Comparison of ENCODE assay signal across 8 mouse cellular contexts in genomic region chr9:53990921-53991320, GRCm38 (mm10). TPM values are rescaled to one million over a fixed set of nuclear protein-coding genes. Genes with fewer than 3 reads are reported as not detected.
A peak's percentile ranks its signal among the peaks of the same experiment; 100 is the strongest.
DNase-seq lines count a peak whose midpoint lies in the region; ATAC-seq lines count a peak whose summit lies in the region.

No protein-coding gene starts in this region.

- no peak overlapping the region for H3K27ac ChIP-seq in forebrain, embryonic 12.5 days
- H3K27ac ChIP-seq in kidney, embryonic 15.5 days: no peak overlapping the region

- no peak overlapping the region for H3K9ac ChIP-seq in forebrain, embryonic 12.5 days
- H3K9ac ChIP-seq in kidney, embryonic 15.5 days: no peak overlapping the region

- peak; percentile 37 to 56 for DNase-seq in cerebellum, adult 18-20 months
- DNase-seq in cerebellum, adult 9-11 months: no peak
- peak; percentile 15 for DNase-seq in urinary bladder, postnatal 14 days (ENCODE audit: low spot score)
- DNase-seq in urinary bladder, postnatal 10 days (ENCODE audit: low spot score): no peak
- DNase-seq in mesoderm, embryonic 11.5 days (ENCODE audit: low read depth, low spot score): peak; percentile 70
- no peak for DNase-seq in spleen, postnatal 4 days (ENCODE audit: low spot score in 2 of 2)

- H3K27me3 ChIP-seq in forebrain, embryonic 12.5 days: no peaks in the 10 kb centered on the region
- H3K27me3 ChIP-seq in kidney, embryonic 15.5 days: peaks cover 4% of the 10 kb centered on the region; the same call in 1 of the 2 replicates

- ATAC-seq in forebrain, embryonic 12.5 days (ENCODE audit: low FRiP score): peak; percentile 79
- peak; percentile 60; the same call in 1 of the 2 replicates for ATAC-seq in kidney, embryonic 15.5 days (replicated peaks; ENCODE audit: low FRiP score)

- H3K4me2 ChIP-seq in forebrain, embryonic 12.5 days: no peak overlapping the region
- no peak overlapping the region for H3K4me2 ChIP-seq in kidney, embryonic 15.5 days

- H3K9me3 ChIP-seq in forebrain, embryonic 12.5 days: no peaks in the 10 kb centered on the region
- no peaks in the 10 kb centered on the region for H3K9me3 ChIP-seq in kidney, embryonic 15.5 days (replicated peaks)

- H3K4me1 ChIP-seq in forebrain, embryonic 12.5 days: no peaks in the 10 kb centered on the region
- no peaks in the 10 kb centered on the region for H3K4me1 ChIP-seq in kidney, embryonic 15.5 days

- 8% methylated on average over 3 of the region's 3 CpGs for WGBS in forebrain, embryonic 12.5 days
- WGBS in kidney, embryonic 15.5 days: 2% methylated on average over 3 of the region's 3 CpGs

- no peak overlapping the region for H3K4me3 ChIP-seq in forebrain, embryonic 12.5 days (replicated peaks)
- no peak overlapping the region for H3K4me3 ChIP-seq in kidney, embryonic 15.5 days (replicated peaks)

- H3K36me3 ChIP-seq in forebrain, embryonic 12.5 days (replicated peaks): no peaks in the 10 kb centered on the region
- no peaks in the 10 kb centered on the region for H3K36me3 ChIP-seq in kidney, embryonic 15.5 days

RNA-seq across cellular contexts. Expression of gene Elmod1, which starts 15.8 kb away (rescaled TPM):
- polyA plus RNA-seq in forebrain, embryonic 12.5 days (2016; fragmentation: Nextera tagmentation; extraction: Ambion mirVana): 4.6 and 5.9 TPM in 2 replicates
- polyA plus RNA-seq in kidney, embryonic 15.5 days (2015; fragmentation: Nextera tagmentation; extraction: Ambion mirVana): 0.53 and 0.62 TPM in 2 replicates

Comparison
In these comparisons a context has a peak if more than half of its experiments do, and no peak if none do; other contexts are left out.
1. DNase-seq: peak in cerebellum, adult 18-20 months (2 of 2), urinary bladder, postnatal 14 days (single experiment) and mesoderm, embryonic 11.5 days (single experiment); none in cerebellum, adult 9-11 months (single experiment), urinary bladder, postnatal 10 days (single experiment) and spleen, postnatal 4 days (0 of 2).